Mouse (Mus musculus) megakaryocyte, embryonic 14.5 days (primary cell): Measurements from ENCODE around the gene Mnd1.

Experiments
- FLI1 ChIP-seq: IDR thresholded peaks from 2 replicates; pipeline ENCODE4 v1.6.1; 2012; ENCODE audit warnings: low read length, inconsistent platforms, mixed read lengths
- GATA1 ChIP-seq: IDR thresholded peaks from 3 replicates; pipeline ENCODE4 v1.6.1; 2012; ENCODE audit warnings: mixed read lengths, low read length, inconsistent platforms, borderline replicate concordance

- no peak for TF ChIP-seq GATA1
- no peak for TF ChIP-seq FLI1
Measured at GRCm38 (mm10) chr3:84200559-84201420, 45.2 kb upstream of the Mnd1 start.
